Mouse (Mus musculus): ENCODE measurements around the gene BC051665.

Gene BC051665

DNA sequence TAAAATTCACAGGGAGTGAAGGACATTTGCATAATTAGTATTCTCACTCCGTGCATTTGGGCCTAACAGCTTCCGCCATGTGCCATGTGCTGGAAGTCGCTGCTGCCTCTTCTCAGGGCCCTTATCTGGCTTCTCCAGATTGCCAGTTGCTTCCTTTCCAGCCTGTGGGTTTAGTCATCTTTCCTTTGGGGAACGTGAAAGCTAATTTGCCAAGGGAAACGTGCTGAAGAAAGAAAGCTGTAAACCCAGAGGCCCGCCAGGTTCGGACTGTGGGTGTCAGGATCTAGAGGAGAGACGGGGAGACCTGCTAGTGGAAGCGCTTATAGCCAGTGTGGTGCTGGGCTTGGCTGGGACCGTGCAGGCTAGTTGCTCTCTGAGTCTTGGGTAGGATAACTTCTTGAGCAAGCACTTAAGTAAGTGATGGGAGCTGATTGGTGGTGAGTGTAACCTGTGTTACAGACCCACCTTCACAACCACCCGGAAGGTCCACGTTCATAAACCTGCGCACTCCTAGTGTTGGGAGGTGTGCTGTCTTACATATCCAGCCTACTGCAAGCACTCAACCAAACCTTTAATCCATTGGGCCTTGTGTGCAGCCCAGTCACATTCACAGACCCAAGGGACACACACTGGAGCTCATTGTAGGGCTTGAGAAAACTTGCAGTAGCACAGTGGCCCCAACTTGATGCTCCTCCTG, 42.6 kb downstream of the BC051665 start:
- 54% methylated on average over 13 of the region's 13 CpGs for WGBS

DNA sequence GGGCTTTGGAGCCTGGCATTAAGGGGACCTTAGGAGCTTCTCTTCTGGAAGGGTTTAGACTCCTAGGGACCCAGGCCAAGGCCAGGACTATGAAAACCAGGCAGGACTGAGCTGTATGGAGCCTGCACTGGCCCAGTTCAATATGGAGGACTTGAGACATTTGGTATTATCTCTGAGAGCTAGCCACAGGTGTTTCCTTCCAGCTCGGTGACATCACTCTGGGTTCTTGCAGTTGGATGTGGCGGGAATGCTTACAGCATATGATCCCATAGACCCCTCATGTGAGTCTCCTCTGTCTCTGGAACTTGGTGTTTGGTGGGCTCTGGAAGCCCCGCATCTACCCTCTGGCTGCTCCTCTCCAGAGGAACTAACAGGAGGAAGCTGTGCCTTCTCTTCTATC, 43.6 kb downstream of the BC051665 start:
- 89% methylated on average over 3 of the region's 3 CpGs for WGBS

GRCm38 (mm10) chr13:60740248-60740647, 45.9 kb downstream of the BC051665 start:
- WGBS = 95% methylated on average over 6 of the region's 6 CpGs

GRCm38 (mm10) chr13:60738429-60738828, 47.7 kb downstream of the BC051665 start:
- WGBS = 6% methylated on average over 9 of the region's 9 CpGs

DNA sequence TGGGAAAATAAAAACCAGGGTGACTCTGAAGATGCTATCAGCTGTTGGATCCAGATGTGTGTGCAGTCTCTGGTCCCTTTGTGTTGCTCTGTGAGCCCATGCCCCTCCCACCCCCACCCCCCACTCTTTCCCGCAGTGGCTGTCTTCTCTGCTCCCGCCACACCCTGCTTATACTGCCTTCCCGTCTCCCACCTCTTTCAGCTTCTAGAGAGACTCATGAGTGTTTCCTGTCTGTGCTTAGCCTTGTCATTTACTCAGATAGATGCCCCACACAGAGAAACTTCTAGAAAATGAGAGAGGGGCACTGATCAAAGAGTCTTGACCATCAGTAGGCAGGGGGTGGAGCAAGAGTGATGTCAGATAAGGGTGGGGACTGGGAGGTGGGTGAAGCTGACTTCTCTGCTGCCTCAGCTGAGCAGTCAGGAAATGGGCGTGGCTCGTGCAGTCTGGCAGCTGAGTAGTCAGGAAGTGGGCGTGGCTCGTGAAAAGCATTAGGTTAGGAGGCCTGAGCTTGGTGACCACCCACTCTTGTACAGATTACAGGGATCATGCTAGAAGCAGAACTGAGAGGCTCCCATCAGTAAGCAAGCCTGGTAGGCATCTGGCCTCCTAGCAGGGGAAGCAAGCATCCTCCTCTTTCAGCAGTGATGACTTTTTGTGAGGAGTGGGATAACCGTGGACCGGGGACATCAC, 48.4 kb downstream of the BC051665 start:
- 18% methylated on average over 9 of the region's 9 CpGs for WGBS

- WGBS = 73% methylated on average over 13 of the region's 13 CpGs
Observed at GRCm38 (mm10) chr13:60736421-60737105, 49.6 kb downstream of the BC051665 start.

- WGBS = 65% methylated on average over 9 of the region's 9 CpGs
Observed at GRCm38 (mm10) chr13:60735306-60735705, 50.9 kb downstream of the BC051665 start.
